Mouse (Mus musculus) CH12.LX (cell line): ENCODE measurements at regions not wholly inside any gene's neighbourhood (a gene's known extent, or its start where the extent isn't known, plus 50 kb on each side); places are given as distances from the start of the nearest gene placed in this dataset.

ENCODE experiments used
- DNase-seq: peaks from one replicate; pipeline ENCODE4 v3.0.0-alpha.2; 2013; ENCODE audit errors: extremely low read depth
- H3K27ac ChIP-seq: 2 replicates; pipeline ENCODE4 v1.5.1; 2012; ENCODE audit warnings: low read depth, mild to moderate bottlenecking, control low read depth, moderate library complexity; ENCODE audit not compliant: insufficient read depth
- H3K27me3 ChIP-seq: replicated peaks from 2 replicates; pipeline ENCODE3; 2012; ENCODE audit warnings: inconsistent platforms
- H3K36me3 ChIP-seq, 2 experiments: replicated peaks in 1 of 2; 2 replicates each; pipeline versions ENCODE3 to v1.6.1; 2012; ENCODE audit warnings: inconsistent platforms in 1 of 2, low read length in 1 of 2, mild to moderate bottlenecking in 1 of 2, mixed read lengths in 1 of 2, moderate library complexity in 1 of 2; ENCODE audit not compliant: control insufficient read depth in 1 of 2, insufficient read depth in 1 of 2
- H3K4me1 ChIP-seq, 2 experiments: 2 replicates each; pipeline ENCODE4 v1.6.1; 2012; ENCODE audit warnings: inconsistent platforms in 1 of 2, moderate library complexity in 1 of 2; ENCODE audit not compliant: insufficient read depth in 2 of 2, control insufficient read depth in 1 of 2
- H3K4me2 ChIP-seq: 2 replicates; pipeline ENCODE4 v1.6.1; 2012; ENCODE audit warnings: low read depth, mild to moderate bottlenecking, control low read depth; ENCODE audit not compliant: poor library complexity, insufficient read depth, severe bottlenecking
- H3K4me3 ChIP-seq, 3 experiments: fragments of 150-350 bp in 1 of 3; sonication (generic) in 1 of 3; replicated peaks in 1 of 3; 2 replicates each; pipeline versions ENCODE3 to v1.5.1; 2011 to 2012; ENCODE audit warnings: low read depth in 2 of 3, low read length in 2 of 3, mild to moderate bottlenecking in 2 of 3, moderate library complexity in 2 of 3, control low read depth in 1 of 3, improper control_type of control experiment in 1 of 3, inconsistent platforms in 1 of 3, mixed read lengths in 1 of 3; ENCODE audit not compliant: poor library complexity in 1 of 3
- H3K79me2 ChIP-seq: replicated peaks from 2 replicates; pipeline ENCODE4 v1.6.1; 2012; ENCODE audit warnings: mild to moderate bottlenecking, moderate library complexity; ENCODE audit not compliant: control insufficient read depth, poor library complexity, insufficient read depth, severe bottlenecking; ENCODE audit errors: extremely low read depth
- H3K9ac ChIP-seq: 2 replicates; pipeline ENCODE4 v1.6.1; 2012; ENCODE audit warnings: low read depth, mild to moderate bottlenecking, control low read depth, moderate library complexity; ENCODE audit not compliant: insufficient read depth
- H3K9me3 ChIP-seq: replicated peaks from 2 replicates; pipeline ENCODE3; 2012; ENCODE audit warnings: low read length, inconsistent platforms, mixed read lengths
- CHD1 ChIP-seq: IDR thresholded peaks from 2 replicates; pipeline ENCODE4 v1.6.1; 2012; ENCODE audit warnings: low read depth, low read length, improper control_type of control experiment, inconsistent platforms
- CTCF ChIP-seq, 2 experiments: IDR thresholded peaks in 1 of 2; conservative IDR thresholded peaks in 1 of 2; 2 replicates each; pipeline ENCODE4 v1.5.1; 2011 to 2012; ENCODE audit warnings: low read depth in 2 of 2, low read length in 2 of 2, improper control_type of control experiment in 1 of 2, inconsistent platforms in 1 of 2, mild to moderate bottlenecking in 1 of 2, moderate library complexity in 1 of 2
- E2F4 ChIP-seq: IDR thresholded peaks from 2 replicates; pipeline ENCODE4 v1.6.1; 2011; ENCODE audit warnings: low read depth, low read length, improper control_type of control experiment; ENCODE audit not compliant: insufficient replicate concordance
- ETS1 ChIP-seq: conservative IDR thresholded peaks from 2 replicates; pipeline ENCODE4 v1.6.1; 2012; ENCODE audit warnings: low read depth, mild to moderate bottlenecking, inconsistent platforms, low read length, improper control_type of control experiment, moderate library complexity
- GABPA ChIP-seq: IDR thresholded peaks from 2 replicates; pipeline ENCODE4 v1.6.1; 2012; ENCODE audit warnings: low read depth, low read length, improper control_type of control experiment, inconsistent platforms; ENCODE audit not compliant: insufficient replicate concordance
- HCFC1 ChIP-seq: IDR thresholded peaks from 2 replicates; pipeline ENCODE4 v1.6.1; 2012; ENCODE audit warnings: low read depth, mild to moderate bottlenecking, inconsistent platforms, low read length, improper control_type of control experiment
- IRF4 ChIP-seq: IDR thresholded peaks from 2 replicates; pipeline ENCODE4 v1.6.1; 2014; ENCODE audit warnings: low read depth, mild to moderate bottlenecking, inconsistent platforms, low read length, improper control_type of control experiment
- JUN ChIP-seq: IDR thresholded peaks from 2 replicates; pipeline ENCODE4 v1.6.1; 2011; ENCODE audit warnings: low read depth, mild to moderate bottlenecking, low read length, improper control_type of control experiment, moderate library complexity; ENCODE audit not compliant: insufficient read depth
- JUND ChIP-seq: conservative IDR thresholded peaks from 2 replicates; pipeline ENCODE4 v1.6.1; 2011; ENCODE audit warnings: low read depth, low read length, improper control_type of control experiment
- MAFK ChIP-seq: IDR thresholded peaks from 2 replicates; pipeline ENCODE4 v1.6.1; 2011; ENCODE audit warnings: low read length, improper control_type of control experiment; ENCODE audit not compliant: insufficient replicate concordance
- MAX ChIP-seq: IDR thresholded peaks from 2 replicates; pipeline ENCODE4 v1.6.1; 2011; ENCODE audit warnings: low read length, improper control_type of control experiment
- MAZ ChIP-seq: IDR thresholded peaks from 2 replicates; pipeline ENCODE4 v1.6.1; 2012; ENCODE audit warnings: low read depth, mild to moderate bottlenecking, inconsistent platforms, low read length, improper control_type of control experiment, moderate library complexity
- MEF2A ChIP-seq: IDR thresholded peaks from 2 replicates; pipeline ENCODE4 v1.6.1; 2014; ENCODE audit warnings: low read depth, mild to moderate bottlenecking, inconsistent platforms, low read length, improper control_type of control experiment, borderline replicate concordance
- MXI1 ChIP-seq: IDR thresholded peaks from 2 replicates; pipeline ENCODE4 v1.6.1; 2011; ENCODE audit warnings: mild to moderate bottlenecking, low read depth, low read length, improper control_type of control experiment
- MYC ChIP-seq: IDR thresholded peaks from 2 replicates; pipeline ENCODE4 v1.6.1; 2011; ENCODE audit warnings: low read depth, mild to moderate bottlenecking, improper control_type of control experiment, low read length
- NELFE ChIP-seq: IDR thresholded peaks from 2 replicates; pipeline ENCODE4 v1.6.1; 2011; ENCODE audit warnings: low read depth, low read length, improper control_type of control experiment
- POLR2A ChIP-seq: IDR thresholded peaks from 2 replicates; pipeline ENCODE4 v1.6.1; 2011; ENCODE audit warnings: low read depth, mild to moderate bottlenecking, improper control_type of control experiment, low read length
- RCOR1 ChIP-seq: conservative IDR thresholded peaks from 2 replicates; pipeline ENCODE4 v1.6.1; 2012; ENCODE audit warnings: low read depth, mild to moderate bottlenecking, inconsistent platforms, low read length, improper control_type of control experiment
- SIN3A ChIP-seq: IDR thresholded peaks from 2 replicates; pipeline ENCODE4 v1.6.1; 2012; ENCODE audit warnings: low read length, improper control_type of control experiment, inconsistent platforms
- SMC3 ChIP-seq: IDR thresholded peaks from 2 replicates; pipeline ENCODE4 v1.6.1; 2011; ENCODE audit warnings: low read depth, low read length, improper control_type of control experiment
- TCF12 ChIP-seq: IDR thresholded peaks from 2 replicates; pipeline ENCODE4 v1.6.1; 2014; ENCODE audit warnings: low read depth, mild to moderate bottlenecking, inconsistent platforms, low read length, improper control_type of control experiment
- UBTF ChIP-seq: IDR thresholded peaks from 2 replicates; pipeline ENCODE4 v1.6.1; 2012; ENCODE audit warnings: low read depth, mild to moderate bottlenecking, inconsistent platforms, low read length, improper control_type of control experiment, moderate library complexity
- USF1 ChIP-seq: IDR thresholded peaks from 2 replicates; pipeline ENCODE4 v1.6.1; 2014; ENCODE audit warnings: low read depth, mild to moderate bottlenecking, inconsistent platforms, low read length, improper control_type of control experiment
- USF2 ChIP-seq: conservative IDR thresholded peaks from 2 replicates; pipeline ENCODE4 v1.6.1; 2011; ENCODE audit warnings: low read depth, low read length, improper control_type of control experiment
- ZC3H11A ChIP-seq: IDR thresholded peaks from 2 replicates; pipeline ENCODE4 v1.6.1; 2012; ENCODE audit warnings: low read depth, mild to moderate bottlenecking, inconsistent platforms, low read length, improper control_type of control experiment
- ZNF384 ChIP-seq: IDR thresholded peaks from 2 replicates; pipeline ENCODE4 v1.6.1; 2012; ENCODE audit warnings: low read depth, low read length, improper control_type of control experiment, inconsistent platforms
- dilution Hi-C: fragments of 300-500 bp; cut with MboI; formaldehyde crosslinking; loops from 2 replicates; pipeline ENCODE4 v1.14.3; 2020; ENCODE audit warnings: low sequenced_read_pairs; ENCODE audit not compliant: extremely low pct_unique_long_range_greater_than_20kb, extremely low pct_ligation_motif_present
- in situ Hi-C: fragments of 300-500 bp; cut with MboI; formaldehyde crosslinking; loops from 3 replicates; pipeline ENCODE4 v1.14.3; 2019; ENCODE audit warnings: low sequenced_read_pairs, low pct_ligation_motif_present, low pct_unique_long_range_greater_than_20kb, mixed read lengths

DNA sequence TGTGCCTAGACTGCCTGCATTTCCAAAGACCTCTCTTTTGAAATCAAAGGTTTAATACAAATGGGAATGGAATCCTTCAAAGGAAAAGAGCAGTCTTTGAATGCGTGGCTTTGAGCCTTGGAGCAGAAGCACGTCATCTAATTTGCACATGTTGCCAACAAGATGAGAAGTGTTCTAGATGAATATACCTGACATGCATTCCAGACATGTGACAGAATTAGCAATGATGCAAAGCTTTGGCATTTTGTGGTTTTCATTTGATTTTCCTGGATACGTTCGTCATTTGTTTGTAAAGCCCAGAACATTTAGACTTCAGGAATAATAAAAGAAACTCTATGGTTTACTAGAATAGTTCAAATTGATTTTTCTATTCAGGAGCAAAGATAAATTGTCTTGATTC, 90.6 kb upstream of the Ptprk start:
- Histone ChIP-seq H3K4me3 (no peak overlapping the region), H3K27me3 (no peaks in the 10 kb centered on the region), H3K4me1 (0 out of 4 replicates have a peak, but pooled peaks cover 0 to 4% of the 10 kb centered on the region in 2 experiments), H3K27ac (no peak overlapping the region), H3K9ac (no peak overlapping the region), H3K4me2 (no peak overlapping the region), H3K79me2 (no peaks in the 10 kb centered on the region), H3K36me3 (no peaks in the 10 kb centered on the region), H3K9me3 (peaks cover 10% of the 10 kb centered on the region)
- in situ Hi-C loops = no loop called here
- DNase-seq = no peak
- dilution Hi-C loops = no loop called here
- TF ChIP-seq GABPA (no peak), USF1 (no peak), E2F4 (no peak), JUND (no peak), NELFE (no peak), ZNF384 (no peak), MAFK (no peak), RCOR1 (no peak), MXI1 (no peak), MYC (no peak), TCF12 (no peak), SMC3 (no peak), MEF2A (no peak), CHD1 (no peak), UBTF (no peak)

DNA sequence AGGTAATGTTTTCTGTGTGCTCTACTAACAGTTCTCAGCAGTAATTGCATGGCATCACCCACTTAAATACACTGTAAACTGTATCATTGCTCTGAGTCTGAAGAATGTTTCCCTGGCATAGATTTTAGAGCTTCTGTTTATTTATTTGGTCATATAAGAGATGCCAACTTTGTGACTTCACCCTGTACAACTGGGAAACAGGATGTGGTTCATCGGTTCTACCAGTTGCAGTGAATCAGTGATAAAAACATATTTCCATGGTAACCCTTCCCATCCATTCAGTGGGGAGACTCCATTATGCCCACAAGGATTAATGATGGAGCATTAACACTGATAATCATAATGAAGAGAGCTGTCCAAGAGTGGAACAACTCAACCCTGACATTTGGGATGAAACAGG, 89.6 kb upstream of the Ptprk start:
- H3K27me3 ChIP-seq = no peaks in the 10 kb centered on the region
- no peak overlapping the region for H3K27ac ChIP-seq
- no peaks in the 10 kb centered on the region for H3K36me3 ChIP-seq
- H3K4me3 ChIP-seq = no peak overlapping the region
- dilution Hi-C loops = no loop called here
- no peaks in the 10 kb centered on the region for H3K4me1 ChIP-seq
- no peak for DNase-seq
- TF ChIP-seq HCFC1 (no peak), GABPA (no peak), MXI1 (no peak), CTCF (conservative IDR thresholded peaks at IDR 0.05 in 1 of 2, IDR thresholded peaks at IDR 0.05 in 1 of 2; ENCODE audit: low read depth in 2 of 2, low read length in 2 of 2) (no peak), NELFE (no peak), UBTF (no peak), IRF4 (no peak), MAX (no peak), POLR2A (no peak), MYC (no peak), JUN (no peak), JUND (no peak), CHD1 (no peak), USF1 (no peak), MAZ (no peak), USF2 (no peak), RCOR1 (no peak), ETS1 (no peak), ZC3H11A (no peak), SIN3A (no peak)
- no peak overlapping the region for H3K9ac ChIP-seq
- no peaks in the 10 kb centered on the region for H3K79me2 ChIP-seq
- H3K4me2 ChIP-seq = no peak overlapping the region
- H3K9me3 ChIP-seq = peaks cover 10% of the 10 kb centered on the region
- in situ Hi-C loops = no loop called here
